Mouse (Mus musculus) spleen, postnatal 14 days (tissue): ENCODE data around the gene Itpr2.

Experiments used
- DNase-seq, 2 experiments: peaks; one replicate each; pipeline ENCODE4 v3.0.0; 2021 to 2022; ENCODE audit warnings: low spot score in 2 of 2

Gene Itpr2

GRCm38 (mm10) chr6:146352258-146352805 is 149.7 kb downstream of the Itpr2 start:
- DNase-seq: no peak

- no peak for DNase-seq
These were observed 150.2 kb downstream of the Itpr2 start for GRCm38 (mm10) chr6:146351816-146352215.

- DNase-seq: no peak
These were observed 154.5 kb downstream of the Itpr2 start for GRCm38 (mm10) chr6:146347568-146347967.

- no peak for DNase-seq
These were observed 155.4 kb downstream of the Itpr2 start for GRCm38 (mm10) chr6:146346545-146347195.

GRCm38 (mm10) chr6:146344732-146345131 is 157.3 kb downstream of the Itpr2 start:
- peak in 1 of 2 experiments; percentile 23 for DNase-seq

GRCm38 (mm10) chr6:146343671-146344384 is 158.2 kb downstream of the Itpr2 start:
- DNase-seq: no peak

- DNase-seq: no peak
These were observed 159.0 kb downstream of the Itpr2 start for GRCm38 (mm10) chr6:146342995-146343394.

- no peak for DNase-seq
These were observed 160.1 kb downstream of the Itpr2 start for GRCm38 (mm10) chr6:146341934-146342333.

- no peak for DNase-seq
These were observed 160.6 kb downstream of the Itpr2 start for GRCm38 (mm10) chr6:146341413-146341812.

- DNase-seq: no peak
These were observed 161.1 kb downstream of the Itpr2 start for GRCm38 (mm10) chr6:146340951-146341350.

- DNase-seq: peak in 1 of 2 experiments; percentile 34
These were observed 162.2 kb downstream of the Itpr2 start for GRCm38 (mm10) chr6:146339779-146340178.

GRCm38 (mm10) chr6:146337237-146337636 is 164.8 kb downstream of the Itpr2 start:
- DNase-seq: no peak

- no peak for DNase-seq
These were observed 166.8 kb downstream of the Itpr2 start for GRCm38 (mm10) chr6:146335191-146335590.

GRCm38 (mm10) chr6:146333506-146333905 is 168.5 kb downstream of the Itpr2 start:
- DNase-seq: no peak

GRCm38 (mm10) chr6:146331017-146331669 is 170.9 kb downstream of the Itpr2 start:
- no peak for DNase-seq

- no peak for DNase-seq
These were observed 172.9 kb downstream of the Itpr2 start for GRCm38 (mm10) chr6:146329079-146329478.

GRCm38 (mm10) chr6:146326631-146327030 is 175.4 kb downstream of the Itpr2 start:
- DNase-seq: no peak

GRCm38 (mm10) chr6:146324541-146325204 is 177.3 kb downstream of the Itpr2 start:
- no peak for DNase-seq

GRCm38 (mm10) chr6:146322555-146322954 is 179.5 kb downstream of the Itpr2 start:
- DNase-seq: no peak

- DNase-seq: no peak
These were observed 180.1 kb downstream of the Itpr2 start for GRCm38 (mm10) chr6:146321951-146322350.

- DNase-seq: no peak
These were observed 185.6 kb downstream of the Itpr2 start for GRCm38 (mm10) chr6:146316415-146316814.

- DNase-seq: no peak
These were observed 186.9 kb downstream of the Itpr2 start for GRCm38 (mm10) chr6:146315153-146315552.
